Mouse (Mus musculus): ENCODE data around the gene Inha.

DNA sequence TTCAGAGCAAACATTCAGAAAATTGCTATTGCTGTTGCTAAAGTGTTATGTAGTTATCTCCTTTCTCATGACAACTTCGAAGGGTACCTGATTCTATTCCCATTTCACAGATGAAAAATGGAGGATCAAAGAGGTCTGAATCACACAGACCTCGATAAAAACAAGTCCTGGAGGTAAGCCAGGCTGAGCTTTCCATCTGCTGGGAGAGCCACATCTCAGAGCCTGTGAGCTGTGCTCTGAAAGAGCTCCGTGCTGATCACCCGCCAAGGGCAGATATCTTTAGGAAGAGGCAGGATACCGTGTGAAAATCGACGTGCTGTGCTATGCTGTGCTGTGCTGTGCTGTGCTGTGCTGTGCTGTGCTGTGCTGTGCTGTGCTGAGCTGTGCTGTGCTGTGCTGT is 46.6 kb upstream of the Inha start:
- TF ChIP-seq TBP (IDR thresholded peaks at IDR 0.05; ENCODE audit: low read depth, low read length) (no peak), CTCF (IDR thresholded peaks at IDR 0.05 in 2 of 3, conservative IDR thresholded peaks at IDR 0.05 in 1 of 3; ENCODE audit: control insufficient read depth in 1 of 3, insufficient read depth in 1 of 3, low read depth in 2 of 3, low read length in 3 of 3, poor library complexity in 1 of 3, severe bottlenecking in 1 of 3) (no peak), EP300 (IDR thresholded peaks at IDR 0.05; ENCODE audit: low read depth in 1 of 2, low read length in 2 of 2) (no peak), ZNF384 (IDR thresholded peaks at IDR 0.05; ENCODE audit: low read depth, low read length) (no peak), POLR2A (IDR thresholded peaks at IDR 0.05; ENCODE audit: control insufficient read depth in 1 of 2, insufficient read depth in 1 of 2, low read depth in 1 of 2, low read length in 2 of 2, poor library complexity in 1 of 2) (no peak), MYC (IDR thresholded peaks at IDR 0.05; ENCODE audit: low read depth, low read length) (no peak)
